Mouse (Mus musculus) activated CD4-positive, CD25-positive, alpha-beta regulatory T cell, adult 4 months (primary cell): ENCODE measurements around the gene Pakap. TPM values are rescaled to one million over a fixed set of nuclear protein-coding genes. Genes with fewer than 3 reads are reported as not detected.
A peak's percentile ranks its signal among the peaks of the same experiment; 100 is the strongest.

Experiments
- ATAC-seq: one replicate; pipeline ENCODE4 v1.8.0; 2017
- polyA plus RNA-seq, 2 experiments: library from polyadenylated mRNA; unstranded; fragments of 100-300 nt; shearing (Covaris generic); gene quantifications; one replicate each; pipeline ENCODE4 v1.2.1; 2017

Pakap gene
- polyA plus RNA-seq, 2 experiments from 2014 or later: 1.5 to 2.0 TPM

DNA sequence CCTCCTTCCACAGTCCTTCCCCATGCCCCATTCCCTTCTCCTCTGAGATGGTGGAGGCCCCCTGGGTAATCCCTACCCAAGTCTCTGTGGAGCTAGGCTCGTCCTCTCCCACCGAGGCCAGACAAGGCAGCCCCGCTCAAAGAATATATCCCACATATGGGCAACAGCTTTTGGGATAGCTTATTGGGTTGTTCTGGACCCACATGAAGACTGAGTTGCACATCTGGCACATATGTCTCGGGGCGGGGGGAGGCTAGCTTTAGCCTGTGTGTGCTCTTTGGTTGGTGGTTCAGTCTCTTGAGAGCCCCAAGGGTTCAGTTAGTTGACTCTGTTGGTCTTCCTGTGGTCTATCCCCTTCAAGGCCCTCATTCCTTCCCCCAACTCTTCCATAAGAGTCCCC lies 58.9 kb downstream of the Pakap start:
- no peak for ATAC-seq

DNA sequence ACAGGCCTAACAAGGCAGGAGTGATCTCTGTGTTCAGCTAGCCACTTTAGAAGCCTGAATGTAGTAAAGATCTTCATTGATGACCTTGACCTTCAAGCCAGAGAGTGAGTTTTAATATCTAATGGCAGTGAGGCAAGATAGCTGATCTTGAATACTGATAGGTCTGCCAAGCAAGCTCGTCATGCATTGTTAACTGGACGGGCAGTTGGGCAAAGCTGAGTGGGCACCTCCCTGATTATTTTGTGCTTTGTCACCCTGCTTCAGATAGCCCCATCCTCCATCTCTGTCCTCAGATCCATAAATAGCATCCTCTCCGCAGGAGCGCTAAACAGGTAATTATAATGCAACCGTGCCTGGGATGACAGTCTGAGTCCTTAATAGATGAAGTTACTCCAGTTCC lies 64.4 kb downstream of the Pakap start:
- no peak for ATAC-seq

GRCm38 (mm10) chr4:57633052-57633451 lies 65.1 kb downstream of the Pakap start:
- no peak for ATAC-seq

- no peak for ATAC-seq
Observed at GRCm38 (mm10) chr4:57634956-57635355, 67.0 kb downstream of the Pakap start.

- no peak for ATAC-seq
Observed at GRCm38 (mm10) chr4:57636782-57637482, 69.0 kb downstream of the Pakap start.

DNA sequence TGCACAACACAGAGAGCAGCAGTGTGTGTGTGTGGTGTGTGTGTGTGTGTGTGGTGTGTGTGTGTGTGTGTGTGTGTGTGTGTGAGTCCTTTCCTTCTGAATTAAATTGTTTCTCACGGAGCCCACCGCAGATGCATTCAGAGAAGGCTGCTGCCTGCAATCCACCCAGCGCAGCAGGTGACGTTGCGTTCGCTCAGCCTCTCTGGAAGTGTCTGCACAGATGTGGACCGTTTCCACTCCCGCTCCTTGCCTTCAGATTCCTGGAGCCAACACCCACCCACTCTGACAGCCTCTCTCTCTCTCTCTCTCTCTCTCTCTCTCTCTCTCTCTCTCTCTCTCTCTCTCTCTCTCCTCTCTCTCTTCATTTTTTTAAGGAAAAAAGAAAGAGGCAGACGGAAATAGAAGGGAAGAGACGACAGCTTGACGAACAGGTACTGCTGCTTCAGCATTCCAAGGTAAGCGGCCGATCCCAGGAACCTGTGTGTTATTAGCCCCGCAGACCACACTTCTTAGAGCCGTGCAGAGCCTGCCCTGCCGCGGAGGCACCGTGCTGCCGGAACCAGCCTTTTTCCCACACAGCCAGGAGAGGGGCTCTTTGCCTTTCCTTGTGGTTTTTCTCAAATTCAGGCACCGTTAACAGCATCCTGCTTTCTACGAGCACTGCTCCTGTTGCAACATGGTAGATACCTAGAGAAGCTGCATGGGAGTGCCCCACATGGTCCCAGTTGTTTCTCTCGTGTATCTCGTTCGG lies 69.8 kb downstream of the Pakap start:
- ATAC-seq: no peak

- no peak for ATAC-seq
Observed at GRCm38 (mm10) chr4:57638941-57639340, 71.0 kb downstream of the Pakap start.

- peak; percentile 40 for ATAC-seq
Observed at GRCm38 (mm10) chr4:57640222-57640621, 72.2 kb downstream of the Pakap start.

GRCm38 (mm10) chr4:57640971-57641370 lies 73.0 kb downstream of the Pakap start:
- no peak for ATAC-seq

GRCm38 (mm10) chr4:57650994-57651393 lies 83.0 kb downstream of the Pakap start:
- ATAC-seq: no peak

DNA sequence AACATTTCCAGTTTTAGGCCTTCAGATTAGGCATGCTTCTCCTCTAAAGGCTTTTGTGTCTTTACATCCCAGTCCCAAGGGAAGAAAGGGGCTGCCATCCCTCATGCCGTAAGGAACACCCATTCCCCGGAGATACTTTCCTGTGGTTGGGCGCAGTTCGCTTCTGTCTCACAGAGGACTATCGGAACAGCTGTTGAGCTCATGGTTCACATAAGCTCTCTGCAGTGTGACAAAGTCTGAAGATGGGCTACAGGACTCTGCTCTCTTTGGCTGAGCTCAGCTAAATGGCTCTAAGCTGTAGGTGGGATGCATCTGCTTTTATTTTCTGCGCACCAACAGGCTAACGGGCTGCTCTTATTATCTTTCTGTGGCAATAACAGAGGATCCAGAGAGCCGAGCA lies 83.6 kb downstream of the Pakap start:
- no peak for ATAC-seq

- no peak for ATAC-seq
Observed at GRCm38 (mm10) chr4:57652185-57652904, 84.4 kb downstream of the Pakap start.

DNA sequence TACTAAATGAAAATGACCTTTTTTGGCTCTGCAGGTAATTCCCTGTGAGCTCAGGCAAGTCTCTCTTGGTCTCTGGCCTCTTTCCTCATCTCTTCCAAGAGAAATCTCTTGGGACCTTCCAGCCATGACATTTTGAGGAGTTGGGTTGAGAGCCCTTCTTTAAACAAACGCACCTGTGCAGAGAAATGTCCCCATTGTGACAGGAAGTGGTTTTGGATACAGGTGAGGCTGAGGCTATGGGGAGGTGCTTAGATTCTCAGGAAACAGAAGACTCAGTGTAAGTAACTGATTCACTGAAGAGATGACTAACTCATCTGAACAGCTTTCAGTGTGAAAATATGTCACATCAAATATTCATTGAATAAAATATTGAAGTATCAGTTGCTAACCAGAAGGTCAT lies 88.0 kb downstream of the Pakap start:
- ATAC-seq: no peak

- ATAC-seq: no peak
Observed at GRCm38 (mm10) chr4:57656388-57656787, 88.4 kb downstream of the Pakap start.

GRCm38 (mm10) chr4:57656861-57657260 lies 88.9 kb downstream of the Pakap start:
- ATAC-seq: no peak

DNA sequence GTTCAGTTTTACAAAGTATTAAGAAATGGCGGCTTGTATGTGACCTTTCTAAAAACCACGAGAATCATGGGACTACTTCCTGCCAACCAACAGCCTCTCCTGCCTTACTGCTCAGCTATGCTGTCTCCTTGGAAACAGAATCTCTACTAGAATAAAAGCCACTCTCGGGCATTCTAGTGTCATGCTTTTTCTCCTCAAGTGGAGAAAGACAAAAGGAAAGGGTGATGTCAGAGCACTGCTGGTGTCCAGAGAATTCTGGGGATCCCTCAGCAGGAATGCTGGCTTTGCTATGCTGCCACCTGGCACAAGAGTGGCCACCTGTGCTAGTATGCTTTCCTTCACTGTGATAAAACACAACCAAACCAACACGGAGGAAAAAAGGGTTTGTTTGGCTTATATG lies 92.5 kb downstream of the Pakap start:
- ATAC-seq: no peak

- ATAC-seq: no peak
Observed at GRCm38 (mm10) chr4:57666101-57666500, 98.1 kb downstream of the Pakap start.

DNA sequence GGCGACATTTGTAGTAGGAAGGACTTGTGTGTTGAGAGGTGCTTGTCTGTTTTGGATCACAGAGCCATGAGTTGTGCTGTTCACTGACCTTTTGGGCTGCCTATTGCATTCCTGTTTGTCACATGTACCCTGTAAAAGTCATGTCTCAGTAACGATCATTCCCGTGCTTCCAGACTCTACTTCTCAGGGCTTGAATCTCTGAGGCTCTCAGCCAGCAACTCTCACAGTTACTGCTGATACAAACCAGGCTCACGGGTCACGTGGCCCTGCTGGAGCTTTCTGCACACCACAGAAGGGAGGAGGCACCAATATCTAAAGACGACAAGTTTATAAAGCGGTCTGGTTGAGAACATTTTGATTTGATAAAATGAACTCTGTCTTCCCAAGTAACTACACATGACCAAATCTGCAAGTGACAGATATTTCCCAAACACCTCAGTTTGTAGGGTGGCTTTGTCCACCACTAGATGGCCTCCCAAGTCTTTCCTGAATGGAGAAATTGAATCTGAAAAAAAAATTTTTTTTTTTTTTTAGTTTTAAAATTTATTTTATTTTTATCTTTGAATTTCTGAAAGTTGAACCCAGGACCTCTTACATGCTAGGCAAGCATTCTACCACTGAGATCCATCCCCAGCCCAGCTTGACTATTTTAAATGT lies 103.0 kb downstream of the Pakap start:
- ATAC-seq: no peak

GRCm38 (mm10) chr4:57672541-57672940 lies 104.6 kb downstream of the Pakap start:
- ATAC-seq: no peak

DNA sequence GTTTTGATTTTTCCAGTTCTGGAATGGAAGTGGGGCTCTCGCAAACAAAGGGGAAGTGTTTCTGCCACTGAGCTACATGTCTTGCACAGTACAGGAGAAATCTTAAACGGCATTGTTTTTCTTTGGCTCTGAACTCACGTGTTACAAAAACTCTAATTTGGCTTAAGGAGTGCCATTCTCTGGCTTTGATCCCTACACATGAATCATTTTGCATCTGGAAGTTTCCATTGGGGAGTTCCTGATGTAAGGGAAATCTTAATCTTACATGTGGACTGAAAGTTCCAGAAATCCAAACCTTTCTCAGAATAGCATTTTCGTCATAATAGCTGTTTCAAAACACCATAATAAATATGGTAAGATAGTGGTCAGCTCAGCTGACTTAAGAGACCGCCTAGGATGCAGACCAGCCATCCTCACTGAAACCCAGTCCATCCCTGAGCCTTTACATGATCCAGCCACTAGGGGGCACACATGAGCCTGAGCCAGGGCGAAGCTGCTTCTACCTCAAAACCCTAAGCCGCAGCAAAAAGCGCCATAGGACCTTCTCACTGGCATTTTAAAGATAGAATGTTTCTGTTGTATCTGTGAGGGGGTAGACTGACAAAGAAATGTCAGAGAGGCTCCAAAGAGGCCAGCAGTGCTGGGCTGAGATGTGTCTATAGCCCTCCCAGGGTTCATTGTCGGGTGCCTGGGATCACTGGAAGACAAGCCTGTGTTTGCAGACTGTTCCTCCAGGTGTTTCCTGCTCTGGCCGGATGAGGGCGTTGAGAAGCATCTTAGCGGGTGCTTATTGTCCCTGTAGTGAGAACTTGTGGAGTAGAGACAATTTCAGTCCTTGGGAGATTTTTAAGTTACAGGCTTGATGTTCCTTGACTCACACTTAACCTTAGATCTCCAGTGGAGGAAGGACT lies 105.3 kb downstream of the Pakap start:
- peak; percentile 87 for ATAC-seq

- ATAC-seq: no peak
Observed at GRCm38 (mm10) chr4:57674351-57674750, 106.4 kb downstream of the Pakap start.

DNA sequence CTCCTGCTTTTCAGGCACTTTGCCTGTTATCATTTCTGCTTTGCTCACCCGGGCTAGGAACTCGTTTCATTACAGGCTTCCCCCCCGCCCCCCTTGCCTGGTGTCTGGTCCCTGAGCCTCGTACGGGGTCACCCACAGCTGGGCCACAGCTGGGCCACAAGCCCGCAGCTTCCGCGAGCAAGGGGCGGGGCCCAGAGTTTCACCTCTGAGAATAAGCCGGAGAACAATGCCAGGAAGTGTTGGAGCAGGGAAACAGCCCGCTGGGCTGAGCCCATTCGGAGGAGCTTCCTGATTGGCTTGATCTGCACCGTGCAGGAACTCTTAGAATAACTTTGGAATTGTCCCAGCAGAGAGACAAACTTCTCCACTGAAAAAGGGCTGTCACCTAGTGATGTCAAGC lies 107.4 kb downstream of the Pakap start:
- ATAC-seq: no peak
